Mouse (Mus musculus) stomach, embryonic 15.5 days (tissue): ENCODE measurements around the gene Tmem145. TPM values are rescaled to one million over a fixed set of nuclear protein-coding genes. Genes with fewer than 3 reads are reported as not detected.

Experiments used
- ATAC-seq: fragments of 200-750 bp; cut with Nextera tagmentation; 2 replicates; pipeline ENCODE4 v1.8.0; 2017; ENCODE audit warnings: low read depth, moderate number of reproducible peaks, moderate TSS enrichment; ENCODE audit not compliant: insufficient read depth, low FRiP score
- H3K27ac ChIP-seq: fragments of 300-500 bp; sonication (generic); 2 replicates; pipeline ENCODE4 v1.5.1; 2015; ENCODE audit warnings: mild to moderate bottlenecking, inconsistent platforms
- H3K27me3 ChIP-seq: fragments of 300-500 bp; sonication (generic); replicated peaks from 2 replicates; pipeline ENCODE4 v1.6.1; 2015; ENCODE audit warnings: inconsistent platforms
- H3K36me3 ChIP-seq: fragments of 300-500 bp; sonication (generic); 2 replicates; pipeline ENCODE4 v1.6.1; 2015; ENCODE audit warnings: inconsistent platforms
- H3K4me1 ChIP-seq: fragments of 300-500 bp; sonication (generic); 2 replicates; pipeline ENCODE4 v1.6.1; 2015; ENCODE audit warnings: inconsistent platforms
- H3K4me2 ChIP-seq: fragments of 300-500 bp; sonication (generic); 2 replicates; pipeline ENCODE4 v1.6.1; 2015; ENCODE audit warnings: mild to moderate bottlenecking, inconsistent platforms
- H3K4me3 ChIP-seq: fragments of 300-500 bp; sonication (generic); replicated peaks from 2 replicates; pipeline ENCODE4 v1.5.1; 2015; ENCODE audit warnings: inconsistent platforms
- H3K9ac ChIP-seq: fragments of 300-500 bp; sonication (generic); 2 replicates; pipeline ENCODE4 v1.6.1; 2015; ENCODE audit warnings: inconsistent platforms
- H3K9me3 ChIP-seq: fragments of 300-500 bp; sonication (generic); 2 replicates; pipeline ENCODE4 v1.6.1; 2016; ENCODE audit warnings: inconsistent platforms
- WGBS: fragments of 180-500 bp; shearing (Covaris S2); methylation state at CpG from one replicate; pipeline ENCODE4 v1.1.7; 2015; 5-methylcytosine and 5-hydroxymethylcytosine counted together
- polyA plus RNA-seq: library from polyadenylated mRNA; unstranded; fragments of >200 nt; fragmentation: Nextera tagmentation; extraction: Ambion mirVana; gene quantifications from 2 replicates; pipeline ENCODE4 v1.2.1, GENCODE M21; 2015

Tmem145 gene
- polyA plus RNA-seq, 1 experiment from 2014 or later: 1.6 TPM

- Histone ChIP-seq H3K4me3 (no peak overlapping the region), H3K4me2 (no peak overlapping the region), H3K9ac (no peak overlapping the region), H3K27ac (no peak overlapping the region), H3K9me3 (no peaks in the 10 kb centered on the region), H3K4me1 (peaks cover 26% of the 10 kb centered on the region), H3K27me3 (no peaks in the 10 kb centered on the region), H3K36me3 (peaks cover 70% of the 10 kb centered on the region)
- ATAC-seq: no peak
- WGBS: 79% methylated on average over 8 of the region's 8 CpGs
These were observed 18.9 kb upstream of the Tmem145 start for GRCm38 (mm10) chr7:25286989-25287388.

DNA sequence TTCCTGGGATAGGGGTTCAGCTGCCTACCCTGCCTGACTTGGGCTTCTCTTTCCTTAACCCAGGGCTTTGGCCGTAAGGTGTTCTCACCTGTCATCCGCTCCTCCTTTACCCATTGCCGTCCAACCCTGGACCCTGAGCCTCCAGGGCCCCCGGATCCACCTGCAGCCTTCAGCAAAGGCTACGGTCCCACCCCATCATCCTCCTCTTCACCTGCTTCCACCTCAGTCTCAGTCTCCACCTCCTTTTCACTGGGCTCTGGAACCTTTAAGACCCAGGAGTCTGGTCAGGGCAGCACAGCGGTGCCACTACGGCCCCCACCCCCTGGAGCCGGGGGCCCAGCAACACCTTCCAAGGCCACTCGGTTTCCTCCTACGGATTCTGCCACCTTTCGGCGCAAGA lies 17.9 kb upstream of the Tmem145 start:
- Histone ChIP-seq H3K27me3 (no peaks in the 10 kb centered on the region), H3K4me2 (no peak overlapping the region), H3K36me3 (peaks cover 79% of the 10 kb centered on the region), H3K27ac (no peak overlapping the region), H3K4me1 (peaks cover 26% of the 10 kb centered on the region), H3K9ac (no peak overlapping the region), H3K4me3 (no peak overlapping the region), H3K9me3 (no peaks in the 10 kb centered on the region)
- ATAC-seq: no peak
- WGBS: 86% methylated on average over 12 of the region's 12 CpGs

DNA sequence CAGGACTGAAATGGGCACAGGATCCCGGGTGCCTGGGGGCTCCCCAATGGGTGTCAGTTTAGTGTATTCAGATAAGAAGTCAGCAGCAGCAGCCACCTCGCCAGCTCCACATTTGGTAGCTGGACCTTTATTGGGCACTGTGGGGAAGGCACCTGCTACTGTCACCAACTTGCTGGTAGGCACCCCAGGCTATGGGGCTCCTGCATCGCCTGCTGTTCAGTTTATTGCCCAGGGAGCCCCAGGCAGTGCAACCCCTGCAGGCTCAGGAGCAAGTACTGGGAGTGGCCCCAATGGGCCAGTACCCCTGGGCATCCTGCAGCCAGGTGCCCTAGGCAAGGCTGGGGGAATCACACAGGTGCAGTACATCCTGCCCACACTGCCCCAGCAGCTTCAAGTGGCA lies 17.2 kb upstream of the Tmem145 start:
- no peak overlapping the region for H3K4me2 ChIP-seq
- H3K27me3 ChIP-seq: no peaks in the 10 kb centered on the region
- no peak overlapping the region for H3K27ac ChIP-seq
- ATAC-seq: no peak
- peaks cover 86% of the 10 kb centered on the region for H3K36me3 ChIP-seq
- H3K4me1 ChIP-seq: peaks cover 19% of the 10 kb centered on the region
- H3K4me3 ChIP-seq: no peak overlapping the region
- 89% methylated on average over 3 of the region's 3 CpGs for WGBS
- H3K9me3 ChIP-seq: no peaks in the 10 kb centered on the region
- H3K9ac ChIP-seq: no peak overlapping the region

DNA sequence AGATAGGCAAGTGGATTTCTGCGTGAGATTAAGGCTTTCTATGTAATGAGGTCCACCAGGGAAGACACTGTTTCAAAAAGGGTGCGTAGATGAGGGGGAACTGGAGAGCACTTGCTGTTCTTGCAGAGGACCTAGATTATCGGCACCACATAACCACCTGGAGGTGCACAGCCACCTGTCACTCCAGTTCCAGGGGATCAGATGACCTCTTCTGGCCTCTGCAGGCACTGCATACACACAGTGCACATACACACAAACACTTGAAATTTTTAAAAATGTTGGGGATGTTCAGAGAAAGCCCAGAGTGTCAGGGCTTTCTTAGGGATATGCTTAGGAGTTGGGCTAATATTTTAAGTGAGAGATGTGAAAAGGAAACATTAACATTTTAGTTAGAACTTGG lies 16.0 kb upstream of the Tmem145 start:
- Histone ChIP-seq H3K9me3 (no peaks in the 10 kb centered on the region), H3K27me3 (no peaks in the 10 kb centered on the region), H3K4me3 (no peak overlapping the region), H3K9ac (no peak overlapping the region), H3K4me1 (peaks cover 7% of the 10 kb centered on the region), H3K36me3 (peaks cover 92% of the 10 kb centered on the region), H3K4me2 (no peak overlapping the region), H3K27ac (no peak overlapping the region)
- WGBS: 95% methylated on average over 3 of the region's 3 CpGs
- no peak for ATAC-seq

DNA sequence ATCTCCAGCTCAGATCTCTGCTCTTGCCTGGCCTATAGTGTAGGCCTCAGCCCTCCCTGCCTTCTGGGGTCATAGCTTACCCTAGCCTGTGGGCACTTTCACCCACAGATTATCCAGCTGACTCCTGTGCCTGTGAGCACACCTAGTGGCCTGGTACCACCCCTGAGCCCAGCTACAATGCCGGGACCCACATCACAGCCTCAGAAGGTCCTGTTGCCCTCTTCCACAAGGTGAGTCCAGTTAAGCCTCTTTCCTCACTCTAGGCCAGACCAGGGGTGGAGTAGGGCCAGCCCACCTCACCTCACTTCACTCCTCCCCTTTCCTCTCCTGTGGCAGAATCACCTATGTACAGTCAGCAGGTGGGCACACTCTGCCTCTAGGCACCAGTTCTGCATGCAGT lies 15.4 kb upstream of the Tmem145 start:
- ATAC-seq: 0 out of 2 replicates have a peak, but pooled peaks have one; percentile 3
- peaks cover 6% of the 10 kb centered on the region for H3K4me1 ChIP-seq
- no peaks in the 10 kb centered on the region for H3K9me3 ChIP-seq
- no peaks in the 10 kb centered on the region for H3K27me3 ChIP-seq
- H3K4me2 ChIP-seq: no peak overlapping the region
- no peak overlapping the region for H3K4me3 ChIP-seq
- 92% methylated on average over 1 of the region's 1 CpGs for WGBS
- H3K9ac ChIP-seq: no peak overlapping the region
- peaks cover 86% of the 10 kb centered on the region for H3K36me3 ChIP-seq
- H3K27ac ChIP-seq: 0 out of 2 replicates have a peak overlapping the region, but pooled peaks have one; percentile 11

- Histone ChIP-seq H3K9ac (no peak overlapping the region), H3K27me3 (no peaks in the 10 kb centered on the region), H3K36me3 (peaks cover 83% of the 10 kb centered on the region), H3K4me3 (no peak overlapping the region), H3K9me3 (no peaks in the 10 kb centered on the region), H3K4me2 (no peak overlapping the region), H3K27ac (no peak overlapping the region), H3K4me1 (peaks cover 8% of the 10 kb centered on the region)
- 66% methylated on average over 2 of the region's 2 CpGs for WGBS
- ATAC-seq: peak; percentile 9; the same call in 1 of the 2 replicates
These were observed 15.0 kb upstream of the Tmem145 start for GRCm38 (mm10) chr7:25290911-25291310.

DNA sequence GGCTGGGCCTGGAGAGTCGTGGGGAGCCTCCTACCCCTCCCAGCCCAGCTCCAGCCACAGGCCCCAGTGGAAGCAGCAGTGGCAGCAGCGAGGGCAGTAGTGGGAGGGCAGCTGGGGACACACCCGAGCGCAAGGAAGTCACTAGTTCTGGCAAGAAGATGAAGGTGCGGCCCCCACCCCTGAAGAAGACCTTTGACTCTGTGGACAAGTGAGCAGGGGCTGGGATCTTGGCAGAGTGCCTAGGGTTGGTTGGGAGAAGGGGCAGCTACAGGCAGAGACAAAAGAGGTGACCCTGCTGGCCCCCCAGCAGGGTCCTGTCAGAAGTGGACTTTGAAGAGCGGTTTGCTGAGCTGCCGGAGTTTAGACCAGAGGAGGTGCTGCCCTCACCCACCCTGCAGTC lies 13.8 kb upstream of the Tmem145 start:
- 60% methylated on average over 7 of the region's 7 CpGs for WGBS
- no peak overlapping the region for H3K27ac ChIP-seq
- H3K27me3 ChIP-seq: no peaks in the 10 kb centered on the region

GRCm38 (mm10) chr7:25293191-25293739 lies 12.6 kb upstream of the Tmem145 start:
- ATAC-seq: no peak

More for the DNA sequence above, 13.8 kb upstream of the Tmem145 start:
- Histone ChIP-seq H3K4me1 (peaks cover 19% of the 10 kb centered on the region), H3K4me2 (no peak overlapping the region), H3K4me3 (no peak overlapping the region), H3K36me3 (peaks cover 71% of the 10 kb centered on the region), H3K9me3 (no peaks in the 10 kb centered on the region), H3K9ac (no peak overlapping the region)
- no peak for ATAC-seq

DNA sequence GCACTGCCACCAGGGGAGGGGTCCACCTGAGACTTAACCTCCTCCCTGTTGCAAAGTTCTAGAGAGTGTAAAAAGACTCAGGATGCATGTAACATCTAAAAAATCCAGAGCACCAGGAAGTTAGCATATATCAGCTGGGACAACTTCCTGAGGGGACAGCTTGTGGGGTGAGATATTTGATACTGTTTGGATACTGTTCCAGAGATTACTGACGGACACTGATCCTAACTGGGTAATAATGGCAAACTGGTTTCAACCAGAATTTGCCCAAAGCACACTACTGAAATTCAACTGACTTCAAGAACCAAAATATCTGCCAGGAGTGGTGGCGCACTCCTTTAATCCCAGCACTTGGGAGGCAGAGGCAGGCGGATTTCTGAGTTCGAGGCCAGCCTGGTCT lies 11.4 kb upstream of the Tmem145 start:
- Histone ChIP-seq H3K4me1 (peaks cover 19% of the 10 kb centered on the region), H3K27ac (no peak overlapping the region), H3K4me3 (no peak overlapping the region), H3K9ac (no peak overlapping the region), H3K27me3 (no peaks in the 10 kb centered on the region), H3K4me2 (no peak overlapping the region), H3K9me3 (no peaks in the 10 kb centered on the region), H3K36me3 (peaks cover 48% of the 10 kb centered on the region)
- no peak for ATAC-seq
- 88% methylated on average over 4 of the region's 4 CpGs for WGBS

More at GRCm38 (mm10) chr7:25293191-25293739, 12.6 kb upstream of the Tmem145 start:
- H3K27me3 ChIP-seq: no peaks in the 10 kb centered on the region
- H3K9ac ChIP-seq: no peak overlapping the region
- H3K27ac ChIP-seq: no peak overlapping the region
- H3K4me3 ChIP-seq: no peak overlapping the region
- peaks cover 19% of the 10 kb centered on the region for H3K4me1 ChIP-seq
- H3K9me3 ChIP-seq: no peaks in the 10 kb centered on the region
- H3K36me3 ChIP-seq: peaks cover 60% of the 10 kb centered on the region
- 71% methylated on average over 10 of the region's 10 CpGs for WGBS
- no peak overlapping the region for H3K4me2 ChIP-seq

GRCm38 (mm10) chr7:25294960-25295722 lies 10.8 kb upstream of the Tmem145 start:
- Histone ChIP-seq H3K27me3 (no peaks in the 10 kb centered on the region), H3K4me1 (peaks cover 19% of the 10 kb centered on the region), H3K9me3 (no peaks in the 10 kb centered on the region), H3K9ac (no peak overlapping the region), H3K27ac (no peak overlapping the region), H3K4me2 (no peak overlapping the region), H3K36me3 (peaks cover 41% of the 10 kb centered on the region), H3K4me3 (no peak overlapping the region)
- 87% methylated on average over 12 of the region's 12 CpGs for WGBS
- no peak for ATAC-seq

- peak overlapping the region; percentile 98 for H3K27ac ChIP-seq
These were observed 8.9 kb upstream of the Tmem145 start for GRCm38 (mm10) chr7:25296945-25297453.

More at GRCm38 (mm10) chr7:25296945-25297453, 8.9 kb upstream of the Tmem145 start:
- WGBS: under 1% methylated on average over 21 of the region's 21 CpGs
- Histone ChIP-seq H3K4me3 (peak overlapping the region; percentile 70), H3K36me3 (peaks cover 25% of the 10 kb centered on the region), H3K9me3 (no peaks in the 10 kb centered on the region), H3K4me1 (peaks cover 14% of the 10 kb centered on the region), H3K9ac (peak overlapping the region; percentile 76), H3K27me3 (no peaks in the 10 kb centered on the region), H3K4me2 (peak overlapping the region; percentile 92)
- ATAC-seq: peak; percentile 19; the same call in 1 of the 2 replicates
